Mouse (Mus musculus) CH12.LX (cell line): ENCODE measurements around the gene Ramp3. TPM values are rescaled to one million over a fixed set of nuclear protein-coding genes. Genes with fewer than 3 reads are reported as not detected.
A peak's percentile ranks its signal among the peaks of the same experiment; 100 is the strongest.

ENCODE experiments used
- DNase-seq: peaks from one replicate; pipeline ENCODE4 v3.0.0-alpha.2; 2013; ENCODE audit errors: extremely low read depth
- H3K27ac ChIP-seq: 2 replicates; pipeline ENCODE4 v1.5.1; 2012; ENCODE audit warnings: low read depth, mild to moderate bottlenecking, control low read depth, moderate library complexity; ENCODE audit not compliant: insufficient read depth
- H3K27me3 ChIP-seq: replicated peaks from 2 replicates; pipeline ENCODE3; 2012; ENCODE audit warnings: inconsistent platforms
- H3K36me3 ChIP-seq, 2 experiments: replicated peaks in 1 of 2; 2 replicates each; pipeline versions ENCODE3 to v1.6.1; 2012; ENCODE audit warnings: inconsistent platforms in 1 of 2, low read length in 1 of 2, mild to moderate bottlenecking in 1 of 2, mixed read lengths in 1 of 2, moderate library complexity in 1 of 2; ENCODE audit not compliant: control insufficient read depth in 1 of 2, insufficient read depth in 1 of 2
- H3K4me1 ChIP-seq, 2 experiments: 2 replicates each; pipeline ENCODE4 v1.6.1; 2012; ENCODE audit warnings: inconsistent platforms in 1 of 2, moderate library complexity in 1 of 2; ENCODE audit not compliant: insufficient read depth in 2 of 2, control insufficient read depth in 1 of 2
- H3K4me2 ChIP-seq: 2 replicates; pipeline ENCODE4 v1.6.1; 2012; ENCODE audit warnings: low read depth, mild to moderate bottlenecking, control low read depth; ENCODE audit not compliant: poor library complexity, insufficient read depth, severe bottlenecking
- H3K4me3 ChIP-seq, 3 experiments: fragments of 150-350 bp in 1 of 3; sonication (generic) in 1 of 3; replicated peaks in 1 of 3; 2 replicates each; pipeline versions ENCODE3 to v1.5.1; 2011 to 2012; ENCODE audit warnings: low read depth in 2 of 3, low read length in 2 of 3, mild to moderate bottlenecking in 2 of 3, moderate library complexity in 2 of 3, control low read depth in 1 of 3, improper control_type of control experiment in 1 of 3, inconsistent platforms in 1 of 3, mixed read lengths in 1 of 3; ENCODE audit not compliant: poor library complexity in 1 of 3
- H3K79me2 ChIP-seq: replicated peaks from 2 replicates; pipeline ENCODE4 v1.6.1; 2012; ENCODE audit warnings: mild to moderate bottlenecking, moderate library complexity; ENCODE audit not compliant: control insufficient read depth, poor library complexity, insufficient read depth, severe bottlenecking; ENCODE audit errors: extremely low read depth
- H3K9ac ChIP-seq: 2 replicates; pipeline ENCODE4 v1.6.1; 2012; ENCODE audit warnings: low read depth, mild to moderate bottlenecking, control low read depth, moderate library complexity; ENCODE audit not compliant: insufficient read depth
- H3K9me3 ChIP-seq: replicated peaks from 2 replicates; pipeline ENCODE3; 2012; ENCODE audit warnings: low read length, inconsistent platforms, mixed read lengths
- BHLHE40 ChIP-seq: IDR thresholded peaks from 2 replicates; pipeline ENCODE4 v1.6.1; 2011; ENCODE audit warnings: mild to moderate bottlenecking, low read depth, low read length, improper control_type of control experiment
- CHD1 ChIP-seq: IDR thresholded peaks from 2 replicates; pipeline ENCODE4 v1.6.1; 2012; ENCODE audit warnings: low read depth, low read length, improper control_type of control experiment, inconsistent platforms
- CHD2 ChIP-seq: IDR thresholded peaks from 2 replicates; pipeline ENCODE4 v1.6.1; 2011; ENCODE audit warnings: low read length, improper control_type of control experiment
- CTCF ChIP-seq, 2 experiments: IDR thresholded peaks in 1 of 2; conservative IDR thresholded peaks in 1 of 2; 2 replicates each; pipeline ENCODE4 v1.5.1; 2011 to 2012; ENCODE audit warnings: low read depth in 2 of 2, low read length in 2 of 2, improper control_type of control experiment in 1 of 2, inconsistent platforms in 1 of 2, mild to moderate bottlenecking in 1 of 2, moderate library complexity in 1 of 2
- ELF1 ChIP-seq: IDR thresholded peaks from 2 replicates; pipeline ENCODE4 v1.6.1; 2014; ENCODE audit warnings: low read depth, mild to moderate bottlenecking, inconsistent platforms, low read length, improper control_type of control experiment
- EP300 ChIP-seq: IDR thresholded peaks from 2 replicates; pipeline ENCODE4 v1.6.1; 2011; ENCODE audit warnings: low read length, improper control_type of control experiment
- GABPA ChIP-seq: IDR thresholded peaks from 2 replicates; pipeline ENCODE4 v1.6.1; 2012; ENCODE audit warnings: low read depth, low read length, improper control_type of control experiment, inconsistent platforms; ENCODE audit not compliant: insufficient replicate concordance
- IRF4 ChIP-seq: IDR thresholded peaks from 2 replicates; pipeline ENCODE4 v1.6.1; 2014; ENCODE audit warnings: low read depth, mild to moderate bottlenecking, inconsistent platforms, low read length, improper control_type of control experiment
- MAFK ChIP-seq: IDR thresholded peaks from 2 replicates; pipeline ENCODE4 v1.6.1; 2011; ENCODE audit warnings: low read length, improper control_type of control experiment; ENCODE audit not compliant: insufficient replicate concordance
- MAX ChIP-seq: IDR thresholded peaks from 2 replicates; pipeline ENCODE4 v1.6.1; 2011; ENCODE audit warnings: low read length, improper control_type of control experiment
- MAZ ChIP-seq: IDR thresholded peaks from 2 replicates; pipeline ENCODE4 v1.6.1; 2012; ENCODE audit warnings: low read depth, mild to moderate bottlenecking, inconsistent platforms, low read length, improper control_type of control experiment, moderate library complexity
- MEF2A ChIP-seq: IDR thresholded peaks from 2 replicates; pipeline ENCODE4 v1.6.1; 2014; ENCODE audit warnings: low read depth, mild to moderate bottlenecking, inconsistent platforms, low read length, improper control_type of control experiment, borderline replicate concordance
- MXI1 ChIP-seq: IDR thresholded peaks from 2 replicates; pipeline ENCODE4 v1.6.1; 2011; ENCODE audit warnings: mild to moderate bottlenecking, low read depth, low read length, improper control_type of control experiment
- NRF1 ChIP-seq: IDR thresholded peaks from 2 replicates; pipeline ENCODE4 v1.6.1; 2014; ENCODE audit warnings: low read depth, mild to moderate bottlenecking, inconsistent platforms, low read length, improper control_type of control experiment, moderate library complexity
- POLR2A ChIP-seq: IDR thresholded peaks from 2 replicates; pipeline ENCODE4 v1.6.1; 2011; ENCODE audit warnings: low read depth, mild to moderate bottlenecking, improper control_type of control experiment, low read length
- POLR2AphosphoS2 ChIP-seq: IDR thresholded peaks from 2 replicates; pipeline ENCODE4 v1.6.1; 2011; ENCODE audit warnings: low read depth, low read length, improper control_type of control experiment
- UBTF ChIP-seq: IDR thresholded peaks from 2 replicates; pipeline ENCODE4 v1.6.1; 2012; ENCODE audit warnings: low read depth, mild to moderate bottlenecking, inconsistent platforms, low read length, improper control_type of control experiment, moderate library complexity
- ZNF384 ChIP-seq: IDR thresholded peaks from 2 replicates; pipeline ENCODE4 v1.6.1; 2012; ENCODE audit warnings: low read depth, low read length, improper control_type of control experiment, inconsistent platforms
- dilution Hi-C: fragments of 300-500 bp; cut with MboI; formaldehyde crosslinking; loops from 2 replicates; pipeline ENCODE4 v1.14.3; 2020; ENCODE audit warnings: low sequenced_read_pairs; ENCODE audit not compliant: extremely low pct_unique_long_range_greater_than_20kb, extremely low pct_ligation_motif_present
- in situ Hi-C: fragments of 300-500 bp; cut with MboI; formaldehyde crosslinking; loops from 3 replicates; pipeline ENCODE4 v1.14.3; 2019; ENCODE audit warnings: low sequenced_read_pairs, low pct_ligation_motif_present, low pct_unique_long_range_greater_than_20kb, mixed read lengths
- polyA plus RNA-seq: library from polyadenylated mRNA; unstranded; fragments of >175 nt; gene quantifications from 2 replicates; pipeline ENCODE4 v1.2.1, GENCODE M21; 2012; ENCODE audit warnings: low read depth; ENCODE audit not compliant: insufficient read length
- total RNA-seq, 2 experiments: library from RNA; depleted of rRNA; stranded (reverse); fragments of 300-350 nt in 1 of 2; fragments of >200 nt in 1 of 2; gene quantifications; 2 replicates each; pipeline ENCODE4 v1.2.3; 2012 to 2014

Gene Ramp3
- total RNA-seq (2012; rRNA removed) = 0.21 TPM in 1 of 2 replicates, not detected in the other
- not detected in 2 replicates for total RNA-seq (2014; rRNA removed)
- polyA plus RNA-seq = not detected in 2 replicates

DNA sequence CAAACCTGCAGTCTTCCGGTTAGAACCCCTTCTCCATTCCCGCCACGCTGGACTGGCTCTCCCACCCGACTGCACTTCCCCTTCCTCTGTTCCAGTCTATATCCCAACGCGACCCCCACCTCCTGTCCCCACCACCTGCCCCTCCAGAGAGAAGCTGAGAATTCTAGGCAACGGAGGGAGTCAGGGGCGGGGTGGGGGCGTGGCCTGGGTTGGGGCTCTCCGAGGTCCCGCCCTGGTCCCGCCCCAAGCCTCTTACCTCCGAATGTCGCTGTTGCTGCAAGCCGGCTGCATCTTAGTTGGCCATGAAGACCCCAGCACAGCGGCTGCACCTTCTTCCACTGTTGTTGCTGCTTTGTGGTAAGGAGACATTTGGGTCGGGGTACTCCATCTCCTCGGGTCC is at the start of gene Ramp3:
Ramp3 (plus strand) TSS at position 251 of the 400 bp plus-strand sequence.
- H3K79me2 ChIP-seq = no peaks in the 10 kb centered on the region
- DNase-seq = peak; percentile 51
- peaks cover 0 to 5% of the 10 kb centered on the region in 2 experiments; a peak in 1 of 4 replicates for H3K4me1 ChIP-seq
- no peak within 1 kb of the TSS for H3K9ac ChIP-seq
- in situ Hi-C loops (loop anchor here (10.0 to 25.0 kb wide), 2 partner anchors 107 to 504 kb away; no protein-coding TSS in a partner anchor), dilution Hi-C loops (no loop called here)
- H3K9me3 ChIP-seq = no peaks in the 10 kb centered on the region
- peak within 1 kb of the TSS in 1 of 3 experiments; percentile 44 for H3K4me3 ChIP-seq
- H3K27me3 ChIP-seq = peaks cover 87% of the 10 kb centered on the region
- TF ChIP-seq MAFK (no peak), MAZ (0 out of 2 replicates have a peak, but pooled peaks have one; percentile 22)
- H3K4me2 ChIP-seq = peak within 1 kb of the TSS; percentile 70
- H3K27ac ChIP-seq = no peak within 1 kb of the TSS
- H3K36me3 ChIP-seq = no peaks in the 10 kb centered on the region

DNA sequence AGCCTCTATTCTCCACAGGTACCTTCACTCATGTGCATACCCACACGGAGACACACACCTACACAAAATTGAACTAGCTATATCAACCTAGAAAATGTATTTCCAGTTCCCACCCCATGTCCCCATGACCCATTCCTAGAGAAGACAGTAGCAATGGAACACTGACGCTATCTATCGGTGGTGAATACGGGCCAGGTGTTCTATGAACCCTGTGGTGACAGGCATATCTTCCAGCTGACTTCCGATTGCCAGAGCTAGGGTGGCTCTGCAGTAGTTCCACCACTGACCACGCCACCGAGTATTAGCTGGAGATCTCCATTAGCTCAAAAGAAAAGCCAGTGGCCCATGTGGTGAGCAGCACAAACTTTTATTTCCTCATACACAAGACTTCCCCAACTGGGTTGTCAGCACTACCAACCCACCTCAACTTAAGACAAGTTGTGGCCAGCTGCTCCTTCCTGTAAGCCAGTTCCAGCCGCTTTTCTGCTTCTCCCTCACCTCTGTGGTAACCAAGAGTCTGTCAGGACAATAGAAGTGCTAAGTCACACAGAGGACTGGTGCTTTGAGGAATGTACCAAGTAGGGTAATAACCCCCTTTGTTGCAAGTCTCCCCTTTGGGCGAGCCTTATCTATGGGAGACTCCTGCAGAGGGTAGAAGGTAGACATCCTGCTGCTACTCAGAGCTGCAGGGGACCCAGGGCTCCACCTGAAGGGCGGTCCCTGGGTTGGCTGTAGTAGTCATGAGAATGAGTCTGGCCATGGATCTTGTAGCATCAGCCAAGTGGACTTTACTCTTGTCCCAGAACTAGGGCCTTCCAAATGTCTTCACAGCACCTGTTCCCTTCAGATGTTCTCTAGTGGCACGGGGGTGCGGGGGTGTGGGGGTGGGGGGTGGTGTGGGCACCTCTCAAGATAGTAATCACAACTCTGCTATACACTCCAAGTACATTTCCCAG is 42.8 kb upstream of the Ramp3 start:
- H3K4me1 ChIP-seq = no peaks in the 10 kb centered on the region
- dilution Hi-C loops = no loop called here
- peak; percentile 38 for TF ChIP-seq POLR2A
- TF ChIP-seq POLR2AphosphoS2 = peak; percentile 97
- TF ChIP-seq NRF1 = no peak
- TF ChIP-seq, all 38 proteins: peak for 2
- no peak for DNase-seq
- no peaks in the 10 kb centered on the region for H3K27me3 ChIP-seq
- peaks cover 82 to 95% of the 10 kb centered on the region in 2 experiments for H3K36me3 ChIP-seq
- no peak overlapping the region for H3K4me3 ChIP-seq
- H3K79me2 ChIP-seq = no peaks in the 10 kb centered on the region; the same call in 1 of the 2 replicates
- no peak overlapping the region for H3K27ac ChIP-seq
- no peaks in the 10 kb centered on the region for H3K9me3 ChIP-seq
- in situ Hi-C loops = no loop called here
- no peak overlapping the region for H3K4me2 ChIP-seq
- no peak overlapping the region for H3K9ac ChIP-seq

DNA sequence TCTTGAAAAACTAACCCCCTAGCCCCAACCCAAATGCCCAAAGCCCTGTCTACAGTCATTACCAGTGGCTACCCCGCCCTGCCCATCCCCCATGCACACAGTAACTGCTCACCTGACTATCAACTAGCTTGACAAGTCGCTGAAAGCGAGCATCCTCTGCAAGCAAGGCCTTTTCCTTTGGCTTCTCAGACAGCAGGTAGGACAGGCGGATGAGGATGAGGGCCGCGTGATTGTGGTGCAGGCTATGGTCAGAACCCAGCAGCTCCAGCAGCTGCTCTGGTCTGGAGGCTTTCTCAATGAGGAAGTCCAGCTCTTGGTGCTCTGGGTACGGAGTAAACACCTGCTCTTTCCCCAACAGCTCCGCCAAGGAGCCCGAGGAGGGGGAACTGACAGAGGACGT is 34.6 kb upstream of the Ramp3 start:
- Histone ChIP-seq H3K27me3 (no peaks in the 10 kb centered on the region), H3K9me3 (no peaks in the 10 kb centered on the region), H3K27ac (no peak overlapping the region), H3K36me3 (peaks cover 50 to 60% of the 10 kb centered on the region in 2 experiments), H3K4me3 (peak overlapping the region; percentile 60 to 86 (median 81)), H3K4me2 (peak overlapping the region; percentile 83), H3K4me1 (peaks cover 10 to 36% of the 10 kb centered on the region in 2 experiments), H3K9ac (peak overlapping the region; percentile 68), H3K79me2 (peaks cover 45% of the 10 kb centered on the region)
- no peak for DNase-seq
- TF ChIP-seq CHD1 (peak; percentile 23; the same call in 1 of the 2 replicates), UBTF (0 out of 2 replicates have a peak, but pooled peaks have one; percentile 31), CHD2 (peak; percentile 69; the same call in 1 of the 2 replicates), IRF4 (no peak), ZNF384 (no peak), MXI1 (peak; percentile 62; the same call in 1 of the 2 replicates), GABPA (no peak), MEF2A (0 out of 2 replicates have a peak, but pooled peaks have one; percentile 14), CTCF (conservative IDR thresholded peaks at IDR 0.05 in 1 of 2, IDR thresholded peaks at IDR 0.05 in 1 of 2; ENCODE audit: low read depth in 2 of 2, low read length in 2 of 2) (no peak), BHLHE40 (peak; percentile 36; the same call in 1 of the 2 replicates), ELF1 (peak; percentile 15; the same call in 1 of the 2 replicates), POLR2AphosphoS2 (0 out of 2 replicates have a peak, but pooled peaks have one; percentile 56), EP300 (no peak), MAX (no peak)
- in situ Hi-C loops = no loop called here
- dilution Hi-C loops = no loop called here
